Mouse (Mus musculus) cortical plate, adult 2 months (tissue): ENCODE measurements at regions not wholly inside any gene's neighbourhood (a gene's known extent, or its start where the extent isn't known, plus 50 kb on each side); places are given as distances from the start of the nearest gene placed in this dataset.

Source experiments
- CTCF ChIP-seq: fragments of 200-500 bp; IDR thresholded peaks from 2 replicates; pipeline ENCODE4 v1.5.1; 2011; ENCODE audit warnings: mild to moderate bottlenecking, control low read depth, low read length; ENCODE audit not compliant: insufficient read depth; ENCODE audit errors: extremely low read depth
- POLR2A ChIP-seq: fragments of 200-500 bp; IDR thresholded peaks from 2 replicates; pipeline ENCODE4 v1.6.1; 2011; ENCODE audit warnings: mild to moderate bottlenecking, low read length, control low read depth; ENCODE audit not compliant: insufficient read depth; ENCODE audit errors: extremely low read depth

- TF ChIP-seq CTCF (no peak), POLR2A (no peak)
Observed at GRCm38 (mm10) chr13:112160173-112160641, 128.0 kb upstream of the Ankrd55 start.
